ENCODE assay signal across 7 mouse cellular contexts in the genomic region with DNA sequence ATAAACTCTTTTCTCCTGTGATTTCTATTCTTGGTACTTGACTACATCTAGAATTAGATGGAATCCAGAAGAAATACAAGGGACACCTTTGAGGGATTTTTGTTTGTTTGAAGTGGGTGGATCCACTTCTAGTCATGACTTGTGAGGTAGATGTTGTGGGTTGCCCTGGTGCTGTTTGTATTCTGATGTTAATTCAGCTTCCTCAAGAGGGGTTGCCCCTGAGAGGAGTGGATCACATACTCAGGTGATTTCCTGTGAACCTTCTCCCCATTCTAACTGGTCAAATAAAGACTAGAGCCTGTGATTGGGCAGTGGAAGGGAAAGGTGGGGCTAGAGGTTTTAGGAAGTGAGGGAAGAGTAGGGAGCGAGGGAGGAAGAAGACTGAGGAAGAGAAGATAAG. TPM values are rescaled to one million over a fixed set of nuclear protein-coding genes. Genes with fewer than 3 reads are reported as not detected.
DNase-seq lines count a peak whose midpoint lies in the region; ATAC-seq and TF ChIP-seq lines count a peak whose summit lies in the region.

No protein-coding gene starts in this region.

- 63% methylated on average over 1 of the region's 1 CpGs for WGBS in lung, embryonic 15.5 days
- WGBS in embryonic facial prominence, embryonic 12.5 days: 83% methylated on average over 1 of the region's 1 CpGs
- 71% methylated on average over 1 of the region's 1 CpGs for WGBS in limb, embryonic 11.5 days
- 68% methylated on average over 1 of the region's 1 CpGs for WGBS in stomach, embryonic 14.5 days
- 59% methylated on average over 1 of the region's 1 CpGs for WGBS in thymus, adult 2 months

- no peak for DNase-seq in lung, postnatal 14 days
- DNase-seq in limb, embryonic 11.5 days (ENCODE audit: low spot score): no peak
- DNase-seq in T-cell, adult 2 months (ENCODE audit: low spot score): no peak
- no peak for DNase-seq in thymus, adult 2 months

- H3K9ac ChIP-seq in lung, embryonic 15.5 days: no peak overlapping the region
- H3K9ac ChIP-seq in embryonic facial prominence, embryonic 12.5 days: 0 out of 2 replicates have a peak overlapping the region, but pooled peaks have one; percentile 65
- no peak overlapping the region for H3K9ac ChIP-seq in limb, embryonic 11.5 days (ENCODE audit: low read length)
- H3K9ac ChIP-seq in stomach, embryonic 14.5 days (replicated peaks; ENCODE audit: low read depth, low read length): 0 out of 2 replicates have a peak overlapping the region, but pooled peaks have one; percentile 61

- no peaks in the 10 kb centered on the region for H3K27me3 ChIP-seq in lung, embryonic 15.5 days
- H3K27me3 ChIP-seq in embryonic facial prominence, embryonic 12.5 days: no peaks in the 10 kb centered on the region
- H3K27me3 ChIP-seq in limb, embryonic 11.5 days (ENCODE audit: control insufficient read depth, insufficient read depth, low read length): no peaks in the 10 kb centered on the region
- H3K27me3 ChIP-seq in stomach, embryonic 14.5 days (ENCODE audit: control insufficient read depth, insufficient read depth, low read length): no peaks in the 10 kb centered on the region
- H3K27me3 ChIP-seq in thymus, adult 2 months (ENCODE audit: control insufficient read depth, insufficient read depth, low read length): no peaks in the 10 kb centered on the region

- H3K4me3 ChIP-seq in lung, embryonic 15.5 days: peak overlapping the region; percentile 63
- H3K4me3 ChIP-seq in embryonic facial prominence, embryonic 12.5 days: peak overlapping the region; percentile 64; the same call in 1 of the 2 replicates
- no peak overlapping the region; the same call in 1 of the 2 replicates for H3K4me3 ChIP-seq in limb, embryonic 11.5 days (ENCODE audit: low read depth, low read length)
- H3K4me3 ChIP-seq in stomach, embryonic 14.5 days (ENCODE audit: low read depth, low read length): peak overlapping the region; percentile 52
- no peak overlapping the region for H3K4me3 ChIP-seq in thymus, adult 2 months (ENCODE audit: control insufficient read depth, insufficient read depth, low read length)

- H3K4me1 ChIP-seq in lung, embryonic 15.5 days: peaks cover 11% of the 10 kb centered on the region
- H3K4me1 ChIP-seq in embryonic facial prominence, embryonic 12.5 days: 0 out of 2 replicates have a peak, but pooled peaks cover 3% of the 10 kb centered on the region
- H3K4me1 ChIP-seq in limb, embryonic 11.5 days (ENCODE audit: control insufficient read depth, insufficient read depth, low read length): no peaks in the 10 kb centered on the region
- no peaks in the 10 kb centered on the region for H3K4me1 ChIP-seq in stomach, embryonic 14.5 days (ENCODE audit: control insufficient read depth, insufficient read depth, low read length)
- H3K4me1 ChIP-seq in thymus, adult 2 months (replicated peaks; ENCODE audit: control insufficient read depth, insufficient read depth, low read length): peaks cover 4% of the 10 kb centered on the region; the same call in 1 of the 2 replicates

- no peaks in the 10 kb centered on the region; the same call in 1 of the 2 replicates for H3K36me3 ChIP-seq in lung, embryonic 15.5 days
- H3K36me3 ChIP-seq in embryonic facial prominence, embryonic 12.5 days: peaks cover 8% of the 10 kb centered on the region
- no peaks in the 10 kb centered on the region for H3K36me3 ChIP-seq in limb, embryonic 11.5 days (ENCODE audit: control insufficient read depth, insufficient read depth, low read length)
- H3K36me3 ChIP-seq in stomach, embryonic 14.5 days (ENCODE audit: control insufficient read depth, insufficient read depth, low read length): no peaks in the 10 kb centered on the region
- no peaks in the 10 kb centered on the region for H3K36me3 ChIP-seq in thymus, adult 2 months (ENCODE audit: control insufficient read depth, insufficient read depth, low read length)

- H3K4me2 ChIP-seq in lung, embryonic 15.5 days: peak overlapping the region; percentile 86
- H3K4me2 ChIP-seq in embryonic facial prominence, embryonic 12.5 days (replicated peaks): peak overlapping the region; percentile 67
- H3K4me2 ChIP-seq in limb, embryonic 11.5 days (ENCODE audit: low read depth, severe bottlenecking): peak overlapping the region; percentile 65; the same call in 1 of the 2 replicates
- peak overlapping the region; percentile 67 for H3K4me2 ChIP-seq in stomach, embryonic 14.5 days (replicated peaks; ENCODE audit: low read depth, low read length)

- no peak for ATAC-seq in lung, embryonic 15.5 days (ENCODE audit: borderline replicate concordance, extremely low read depth, low FRiP score, low TSS enrichment)
- no peak for ATAC-seq in embryonic facial prominence, embryonic 12.5 days (ENCODE audit: insufficient number of reproducible peaks, insufficient read depth, low FRiP score, low TSS enrichment)
- no peak for ATAC-seq in limb, embryonic 11.5 days (ENCODE audit: insufficient number of reproducible peaks, low FRiP score, low TSS enrichment, low read depth)
- ATAC-seq in stomach, embryonic 14.5 days (ENCODE audit: insufficient number of reproducible peaks, insufficient read depth, low FRiP score, low read depth): no peak

- H3K9me3 ChIP-seq in lung, embryonic 15.5 days: no peaks in the 10 kb centered on the region
- peaks cover 2% of the 10 kb centered on the region; the same call in 1 of the 2 replicates for H3K9me3 ChIP-seq in embryonic facial prominence, embryonic 12.5 days
- H3K9me3 ChIP-seq in limb, embryonic 11.5 days (ENCODE audit: control insufficient read depth, low read length): no peaks in the 10 kb centered on the region
- H3K9me3 ChIP-seq in stomach, embryonic 14.5 days (ENCODE audit: control insufficient read depth, low read depth, low read length): no peaks in the 10 kb centered on the region

- H3K27ac ChIP-seq in lung, embryonic 15.5 days: peak overlapping the region; percentile 93
- H3K27ac ChIP-seq in embryonic facial prominence, embryonic 12.5 days: peak overlapping the region; percentile 93
- H3K27ac ChIP-seq in limb, embryonic 11.5 days (replicated peaks; ENCODE audit: low read depth, low read length): no peak overlapping the region
- H3K27ac ChIP-seq in stomach, embryonic 14.5 days (ENCODE audit: low read length): peak overlapping the region; percentile 92
- no peak overlapping the region for H3K27ac ChIP-seq in thymus, adult 2 months (ENCODE audit: control insufficient read depth, insufficient read depth, low read length)

- TF ChIP-seq POLR2A in thymus, adult 2 months (IDR thresholded peaks at IDR 0.05; ENCODE audit: control insufficient read depth, extremely low read depth, insufficient read depth, low read length, poor library complexity): no peak

- TF ChIP-seq CTCF in thymus, adult 2 months (IDR thresholded peaks at IDR 0.05; ENCODE audit: borderline replicate concordance, control insufficient read depth, extremely low read depth, insufficient read depth, low read length, poor library complexity): no peak

RNA-seq across cellular contexts. Expression of a gene that starts 15.8 kb away (rescaled TPM):
- 5.0 and 5.5 TPM in 2 replicates for polyA plus RNA-seq in lung, embryonic 15.5 days (2015; fragmentation: Nextera tagmentation; extraction: Ambion mirVana)
- 8.0 and 8.1 TPM in 2 replicates for polyA plus RNA-seq in embryonic facial prominence, embryonic 12.5 days (2016; fragmentation: Nextera tagmentation; extraction: Ambion mirVana)
- polyA plus RNA-seq in limb, embryonic 11.5 days (2014; fragmentation: Nextera tagmentation; extraction: Ambion mirVana): 7.8 and 8.8 TPM in 2 replicates
- polyA plus RNA-seq in stomach, embryonic 14.5 days (2014; fragmentation: Nextera tagmentation; extraction: Ambion mirVana): 6.6 and 7.6 TPM in 2 replicates
- 0.24 and 0.42 TPM in 2 replicates for polyA plus RNA-seq in thymus, adult 2 months (2012; rRNA removed)

RNA-seq across cellular contexts. Expression of a gene that starts 21.0 kb away (rescaled TPM):
- polyA plus RNA-seq in lung, embryonic 15.5 days (2015; fragmentation: Nextera tagmentation; extraction: Ambion mirVana): 3.7 TPM in 2 replicates
- polyA plus RNA-seq in embryonic facial prominence, embryonic 12.5 days (2016; fragmentation: Nextera tagmentation; extraction: Ambion mirVana): 4.3 and 4.6 TPM in 2 replicates
- 4.6 and 5.4 TPM in 2 replicates for polyA plus RNA-seq in limb, embryonic 11.5 days (2014; fragmentation: Nextera tagmentation; extraction: Ambion mirVana)
- polyA plus RNA-seq in stomach, embryonic 14.5 days (2014; fragmentation: Nextera tagmentation; extraction: Ambion mirVana): 4.8 and 5.0 TPM in 2 replicates
- polyA plus RNA-seq in thymus, adult 2 months (2012; rRNA removed): 0.65 and 0.73 TPM in 2 replicates

RNA-seq across cellular contexts. Expression of a gene that starts 26.5 kb away (rescaled TPM):
- 3.4 and 3.5 TPM in 2 replicates for polyA plus RNA-seq in lung, embryonic 15.5 days (2015; fragmentation: Nextera tagmentation; extraction: Ambion mirVana)
- 2.3 and 3.4 TPM in 2 replicates for polyA plus RNA-seq in embryonic facial prominence, embryonic 12.5 days (2016; fragmentation: Nextera tagmentation; extraction: Ambion mirVana)
- 3.2 and 3.5 TPM in 2 replicates for polyA plus RNA-seq in limb, embryonic 11.5 days (2014; fragmentation: Nextera tagmentation; extraction: Ambion mirVana)
- polyA plus RNA-seq in stomach, embryonic 14.5 days (2014; fragmentation: Nextera tagmentation; extraction: Ambion mirVana): 4.1 and 4.5 TPM in 2 replicates
- 1.5 TPM in 2 replicates for polyA plus RNA-seq in thymus, adult 2 months (2012; rRNA removed)

RNA-seq across cellular contexts. Expression of a gene that starts 34.1 kb away (rescaled TPM):
- 0.16 and 0.39 TPM in 2 replicates for polyA plus RNA-seq in lung, embryonic 15.5 days (2015; fragmentation: Nextera tagmentation; extraction: Ambion mirVana)
- polyA plus RNA-seq in embryonic facial prominence, embryonic 12.5 days (2016; fragmentation: Nextera tagmentation; extraction: Ambion mirVana): 0.24 and 0.32 TPM in 2 replicates
- 0.34 and 0.41 TPM in 2 replicates for polyA plus RNA-seq in limb, embryonic 11.5 days (2014; fragmentation: Nextera tagmentation; extraction: Ambion mirVana)
- polyA plus RNA-seq in stomach, embryonic 14.5 days (2014; fragmentation: Nextera tagmentation; extraction: Ambion mirVana): 0.51 and 0.64 TPM in 2 replicates
- 0.05 and 0.17 TPM in 2 replicates for polyA plus RNA-seq in thymus, adult 2 months (2012; rRNA removed)

RNA-seq across cellular contexts. Expression of a gene that starts 39.5 kb away (rescaled TPM):
- 1.9 TPM in 2 replicates for polyA plus RNA-seq in lung, embryonic 15.5 days (2015; fragmentation: Nextera tagmentation; extraction: Ambion mirVana)
- 1.9 and 2.8 TPM in 2 replicates for polyA plus RNA-seq in embryonic facial prominence, embryonic 12.5 days (2016; fragmentation: Nextera tagmentation; extraction: Ambion mirVana)
- 2.3 and 3.1 TPM in 2 replicates for polyA plus RNA-seq in limb, embryonic 11.5 days (2014; fragmentation: Nextera tagmentation; extraction: Ambion mirVana)
- polyA plus RNA-seq in stomach, embryonic 14.5 days (2014; fragmentation: Nextera tagmentation; extraction: Ambion mirVana): 2.3 and 3.0 TPM in 2 replicates
- 0.18 and 0.23 TPM in 2 replicates for polyA plus RNA-seq in thymus, adult 2 months (2012; rRNA removed)

Comparison
In these comparisons a context has a peak if more than half of its experiments do, and no peak if none do; other contexts are left out.
1. H3K27ac ChIP-seq: peak in lung, embryonic 15.5 days (single experiment), embryonic facial prominence, embryonic 12.5 days (single experiment) and stomach, embryonic 14.5 days (single experiment); none in limb, embryonic 11.5 days (single experiment) and thymus, adult 2 months (single experiment).
2. H3K4me3 ChIP-seq: peak in lung, embryonic 15.5 days (single experiment), embryonic facial prominence, embryonic 12.5 days (single experiment) and stomach, embryonic 14.5 days (single experiment); none in limb, embryonic 11.5 days (single experiment) and thymus, adult 2 months (single experiment).
3. H3K9ac ChIP-seq: peak in embryonic facial prominence, embryonic 12.5 days (single experiment) and stomach, embryonic 14.5 days (single experiment); none in lung, embryonic 15.5 days (single experiment) and limb, embryonic 11.5 days (single experiment).
4. Peak in every context shown above with its lines, with median percentiles within 50 percentile points of each other: H3K4me2 ChIP-seq.